Mouse (Mus musculus) liver, adult 2 months (tissue): ENCODE measurements around the gene Mus81.

ENCODE experiments used
- CTCF ChIP-seq: fragments of 200-500 bp; IDR thresholded peaks from 2 replicates; pipeline ENCODE4 v1.5.1; 2011; ENCODE audit warnings: low read depth, low read length, control low read depth
- POLR2A ChIP-seq: fragments of 200-500 bp; IDR thresholded peaks from 2 replicates; pipeline ENCODE4 v1.6.1; 2011; ENCODE audit warnings: low read length, control low read depth; ENCODE audit not compliant: insufficient read depth; ENCODE audit errors: extremely low read depth

GRCm38 (mm10) chr19:5516906-5517505 lies 28.8 kb upstream of the Mus81 start:
- TF ChIP-seq POLR2A (no peak), CTCF (no peak)
